Mouse (Mus musculus): ENCODE measurements around the gene Dmrtb1. TPM values are rescaled to one million over a fixed set of nuclear protein-coding genes. Genes with fewer than 3 reads are reported as not detected.

The Dmrtb1 gene
- total RNA-seq, 2 experiments from 2014 or later, result 0.40 to 0.43 TPM

Small RNAs within 50 kb of the gene (microRNA-seq; reads per million reads assigned to microRNA genes)
- 0 reads per million in 2 experiments for gene Gm25123

Other genes starting within 250 kb of the Dmrtb1 start
- gene Glis1, start 249.6 kb downstream of the Dmrtb1 start, total RNA-seq (2021), result 1 to 10 TPM; 2.1 to 2.4 TPM
- gene Lrp8, start 118.0 kb upstream of the Dmrtb1 start, total RNA-seq (2021), result 10 to 100 TPM; 87.2 to 98.0 TPM
- gene Magoh, start 195.5 kb upstream of the Dmrtb1 start, total RNA-seq (2021), result 10 to 100 TPM; 39.4 to 40.3 TPM
- 10 to 100 TPM; 67.5 to 68.7 TPM for gene 0610037L13Rik, start 205.6 kb upstream of the Dmrtb1 start, total RNA-seq (2021)
- gene Cpt2, start 239.4 kb upstream of the Dmrtb1 start, total RNA-seq (2021), result 1 to 10 TPM; 6.1 to 9.4 TPM